Mouse (Mus musculus) G1E (cell line): ENCODE measurements at regions not wholly inside any gene's neighbourhood (a gene's known extent, or its start where the extent isn't known, plus 50 kb on each side); places are given as distances from the start of the nearest gene placed in this dataset.

ENCODE experiments used
- CTCF ChIP-seq: IDR thresholded peaks from 2 replicates; pipeline ENCODE4 v1.5.1; 2012; ENCODE audit warnings: low read depth, low read length, inconsistent platforms, mixed read lengths
- GATA1 ChIP-seq: IDR thresholded peaks from 2 replicates; pipeline ENCODE4 v1.6.1; 2012; ENCODE audit warnings: borderline replicate concordance, low read length, inconsistent platforms, mixed read lengths

GRCm38 (mm10) chr1:35936362-35937093 lies 131.7 kb upstream of the Hs6st1 start:
- TF ChIP-seq CTCF: no peak
- TF ChIP-seq GATA1: no peak
